Mouse (Mus musculus): ENCODE results near the gene Ms4a10.

Ms4a10 gene
- long read RNA-seq, experiment 1, transcript Ms4a10-202 (4 exons, 407 nt): major isoform, 5 of 19 reads
- long read RNA-seq, experiment 1, partial matches to known transcripts: 12 of 19 reads
- long read RNA-seq, experiment 1, other reads (novel, unspliced or antisense): 2 of 19 reads
- long read RNA-seq, experiment 2, partial matches to known transcripts: 1 of 2 reads
- long read RNA-seq, experiment 2, other reads (novel, unspliced or antisense): 1 of 2 reads

GRCm38 (mm10) chr19:10974238-10974865 is at the start of gene Ms4a10:
Ms4a10 (minus strand) TSS chr19:10974670.
- intact Hi-C loops (cut with DNase I): no loop called here

- intact Hi-C loops (cut with DNase I): no loop called here
These were observed 47.9 kb upstream of the Ms4a10 start for GRCm38 (mm10) chr19:11022382-11022781.

- intact Hi-C loops (cut with DNase I): no loop called here
These were observed 43.4 kb upstream of the Ms4a10 start, which contains the start of gene Ms4a18 for GRCm38 (mm10) chr19:11017891-11018290. Ms4a18 (minus strand) TSS chr19:11018031.

GRCm38 (mm10) chr19:11017251-11017650 is 42.8 kb upstream of the Ms4a10 start:
- intact Hi-C loops (cut with DNase I): no loop called here

GRCm38 (mm10) chr19:11015998-11016397 is 41.5 kb upstream of the Ms4a10 start:
- intact Hi-C loops (cut with DNase I): no loop called here

GRCm38 (mm10) chr19:11015468-11015867 is 41.0 kb upstream of the Ms4a10 start:
- intact Hi-C loops (cut with DNase I): no loop called here

- intact Hi-C loops (cut with DNase I): no loop called here
These were observed 18.7 kb upstream of the Ms4a10 start, which contains the start of gene Ms4a15 for GRCm38 (mm10) chr19:10993150-10993549. Ms4a15 (minus strand) TSS chr19:10993250.

- intact Hi-C loops (cut with DNase I): no loop called here
These were observed 17.4 kb upstream of the Ms4a10 start for GRCm38 (mm10) chr19:10991911-10992310.

- intact Hi-C loops (cut with DNase I): no loop called here
These were observed 16.3 kb upstream of the Ms4a10 start for GRCm38 (mm10) chr19:10990751-10991150.

GRCm38 (mm10) chr19:10988563-10988962 is 14.1 kb upstream of the Ms4a10 start:
- intact Hi-C loops (cut with DNase I): no loop called here

GRCm38 (mm10) chr19:10985889-10986288 is 11.4 kb upstream of the Ms4a10 start:
- intact Hi-C loops (cut with DNase I): no loop called here

GRCm38 (mm10) chr19:10984551-10984950 is 10.1 kb upstream of the Ms4a10 start:
- intact Hi-C loops (cut with DNase I): no loop called here

GRCm38 (mm10) chr19:10983146-10983545 is 8.7 kb upstream of the Ms4a10 start:
- intact Hi-C loops (cut with DNase I): no loop called here

GRCm38 (mm10) chr19:10980210-10980609 is 5.7 kb upstream of the Ms4a10 start:
- intact Hi-C loops (cut with DNase I): no loop called here

- intact Hi-C loops (cut with DNase I): loop anchor here (5.0 kb wide), 1 partner anchor 37 kb away; no protein-coding TSS in a partner anchor
These were observed 5.0 kb upstream of the Ms4a10 start for GRCm38 (mm10) chr19:10979184-10980168.

GRCm38 (mm10) chr19:10976318-10976717 is 1.8 kb upstream of the Ms4a10 start:
- intact Hi-C loops (cut with DNase I): loop anchor here (5.0 kb wide), 1 partner anchor 34 kb away; no protein-coding TSS in a partner anchor

GRCm38 (mm10) chr19:10975187-10975586 is 717 bp upstream of the Ms4a10 start:
- intact Hi-C loops (cut with DNase I): loop anchor here (5.0 kb wide), 1 partner anchor 33 kb away; no protein-coding TSS in a partner anchor

- intact Hi-C loops (cut with DNase I): no loop called here
These were observed 1.3 kb downstream of the Ms4a10 start for GRCm38 (mm10) chr19:10973187-10973586.

- intact Hi-C loops (cut with DNase I): no loop called here
These were observed 1.8 kb downstream of the Ms4a10 start for GRCm38 (mm10) chr19:10972660-10973059.

- intact Hi-C loops (cut with DNase I): no loop called here
These were observed 4.0 kb downstream of the Ms4a10 start for GRCm38 (mm10) chr19:10970457-10970856.

- intact Hi-C loops (cut with DNase I): no loop called here
These were observed 5.9 kb downstream of the Ms4a10 start for GRCm38 (mm10) chr19:10968578-10968977.

Data from adrenal gland (tissue).